Mouse (Mus musculus) retina, postnatal 7 days (tissue): ENCODE measurements around the gene Prep.
A peak's percentile ranks its signal among the peaks of the same experiment; 100 is the strongest.
"Not testable (repeated sequence)": the region's sequence is repeated elsewhere in the genome, so short reads cannot be mapped to it uniquely, and the experiment has no call there.

ENCODE experiments used
- DNase-seq: peaks from one replicate; pipeline ENCODE4 v3.0.0-alpha.2; 2012; ENCODE audit warnings: low read depth, low spot score

Gene Prep

GRCm38 (mm10) chr10:45114462-45114861 is 47.5 kb downstream of the Prep start:
- DNase-seq = peak; percentile 11

- no peak for DNase-seq
These were observed 49.8 kb downstream of the Prep start for GRCm38 (mm10) chr10:45116832-45117231.

- DNase-seq = no peak
These were observed 51.4 kb downstream of the Prep start for GRCm38 (mm10) chr10:45118389-45118788.

GRCm38 (mm10) chr10:45121637-45122036 is 54.6 kb downstream of the Prep start:
- no peak for DNase-seq

GRCm38 (mm10) chr10:45122476-45122875 is 55.5 kb downstream of the Prep start:
- DNase-seq = no peak

GRCm38 (mm10) chr10:45123011-45123410 is 56.0 kb downstream of the Prep start:
- no peak for DNase-seq

GRCm38 (mm10) chr10:45129105-45129504 is 62.1 kb downstream of the Prep start:
- no peak for DNase-seq

- DNase-seq = no peak
These were observed 63.0 kb downstream of the Prep start for GRCm38 (mm10) chr10:45130004-45130403.

GRCm38 (mm10) chr10:45132371-45132770 is 65.4 kb downstream of the Prep start:
- no peak for DNase-seq

- no peak for DNase-seq
These were observed 69.8 kb downstream of the Prep start for GRCm38 (mm10) chr10:45136806-45137205.

GRCm38 (mm10) chr10:45139910-45140309 is 72.9 kb downstream of the Prep start:
- no peak for DNase-seq

- DNase-seq = no peak
These were observed 73.6 kb downstream of the Prep start for GRCm38 (mm10) chr10:45140474-45141212.

GRCm38 (mm10) chr10:45142359-45142758 is 75.4 kb downstream of the Prep start:
- DNase-seq = no peak

- DNase-seq = no peak
These were observed 77.2 kb downstream of the Prep start for GRCm38 (mm10) chr10:45144038-45144817.

- DNase-seq = no peak
These were observed 79.8 kb downstream of the Prep start for GRCm38 (mm10) chr10:45146821-45147220.

GRCm38 (mm10) chr10:45151137-45151536 is 84.1 kb downstream of the Prep start:
- DNase-seq = no peak

GRCm38 (mm10) chr10:45151771-45152692 is 85.0 kb downstream of the Prep start:
- DNase-seq = no peak

- no peak for DNase-seq
These were observed 87.6 kb downstream of the Prep start for GRCm38 (mm10) chr10:45154557-45155060.

GRCm38 (mm10) chr10:45165851-45166250 is 98.8 kb downstream of the Prep start:
- no peak for DNase-seq

GRCm38 (mm10) chr10:45173927-45174326 is 106.9 kb downstream of the Prep start:
- no peak for DNase-seq

- no peak for DNase-seq
These were observed 107.3 kb downstream of the Prep start for GRCm38 (mm10) chr10:45174345-45174744.

GRCm38 (mm10) chr10:45177798-45178197 is 110.8 kb downstream of the Prep start, which contains the start of gene Popdc3:
Popdc3 (plus strand) TSS chr10:45178098.
- not testable (repeated sequence) for DNase-seq
